Mouse (Mus musculus) T-helper 17 cell (primary cell): Measurements from ENCODE around the gene Fignl1.

ENCODE experiments used
- in situ Hi-C, 2 experiments: fragments of 300-600 bp; cut with MboI, MseI; formaldehyde crosslinking; loops; 1 replicate in 1 of 2; 2 replicates in 1 of 2; pipeline ENCODE4 v1.15.1; 2025; ENCODE audit warnings: high pct_unique_total_duplicates in 2 of 2

Gene Fignl1

DNA sequence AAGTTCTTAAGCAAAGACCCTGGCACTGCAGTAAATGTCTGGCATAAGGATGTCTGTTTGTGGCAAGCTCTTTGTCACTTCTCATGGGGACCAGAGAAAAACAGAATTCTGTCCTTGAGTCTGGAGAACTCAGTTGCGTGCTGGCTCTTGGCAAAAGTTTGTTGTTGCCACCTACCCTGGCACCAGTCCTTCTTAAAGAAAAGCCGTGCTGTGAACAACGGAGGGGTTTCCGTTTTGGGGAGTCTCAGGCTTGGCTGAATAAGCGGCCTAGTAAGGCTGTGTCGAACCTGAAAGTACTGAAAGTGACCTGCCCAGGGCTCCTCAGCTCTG is 24.0 kb upstream of the Fignl1 start:
- in situ Hi-C loops, result no loop called here

GRCm38 (mm10) chr11:11831940-11832754 is 23.4 kb upstream of the Fignl1 start:
- in situ Hi-C loops, result no loop called here

DNA sequence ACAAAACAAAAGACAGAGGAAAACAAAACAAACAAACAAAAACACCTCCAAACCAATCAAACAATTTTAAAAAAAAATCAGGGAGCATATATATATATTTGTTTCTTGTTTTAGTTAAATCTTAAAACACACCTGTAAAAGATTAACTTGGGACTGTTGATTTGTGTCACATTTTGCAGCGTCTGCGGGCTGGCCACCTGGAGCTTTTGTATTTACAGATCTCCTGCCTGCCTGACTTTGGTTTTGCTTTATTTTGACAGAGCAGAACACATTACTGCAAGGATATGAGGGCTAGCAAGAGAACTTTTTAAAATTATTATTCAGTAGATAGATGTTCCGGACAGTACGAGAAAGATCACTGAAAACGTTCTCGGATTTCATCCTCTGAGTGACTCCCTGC is 22.8 kb upstream of the Fignl1 start:
- in situ Hi-C loops, result no loop called here

GRCm38 (mm10) chr11:11830884-11831495 is 22.2 kb upstream of the Fignl1 start:
- in situ Hi-C loops, result no loop called here

DNA sequence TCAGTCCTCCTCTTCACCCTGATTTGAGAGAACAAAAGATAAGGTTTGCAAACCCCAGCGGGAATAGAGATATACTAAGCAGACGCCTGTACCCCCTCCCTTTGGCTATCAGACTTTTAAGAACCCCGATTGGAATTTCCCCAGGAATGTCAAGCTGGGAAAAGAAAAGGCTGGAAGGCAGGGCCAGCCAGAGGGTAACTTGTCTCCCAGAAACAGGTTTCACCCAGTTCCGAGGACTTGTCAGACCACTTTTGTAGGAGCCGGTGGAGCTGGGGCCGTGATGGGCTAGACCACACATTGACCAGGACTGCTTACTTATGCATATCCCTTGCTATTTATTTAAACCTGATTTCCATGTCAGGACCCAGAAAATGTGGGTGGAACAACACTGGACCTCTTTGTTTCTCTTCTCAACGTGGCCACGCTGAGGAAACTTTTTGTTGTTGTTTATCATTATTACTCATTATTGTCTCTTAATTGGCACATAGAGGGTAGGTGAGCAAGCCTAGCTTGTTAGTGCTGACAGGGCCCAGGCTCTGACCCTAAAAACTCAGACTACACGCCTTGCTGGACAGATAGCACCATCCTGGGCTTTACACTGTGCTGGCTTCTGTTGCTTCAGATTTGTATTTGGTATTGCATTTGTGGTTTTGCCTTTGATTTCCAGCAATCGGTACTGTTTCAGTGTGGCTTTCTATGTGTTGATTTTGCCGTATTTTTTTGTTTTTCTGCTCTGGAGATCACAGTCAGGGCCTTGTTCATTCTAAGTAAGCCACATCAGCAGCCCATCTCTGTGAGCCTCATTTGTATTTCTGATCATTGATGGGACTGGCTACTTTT is 20.6 kb upstream of the Fignl1 start:
- in situ Hi-C loops, result no loop called here

DNA sequence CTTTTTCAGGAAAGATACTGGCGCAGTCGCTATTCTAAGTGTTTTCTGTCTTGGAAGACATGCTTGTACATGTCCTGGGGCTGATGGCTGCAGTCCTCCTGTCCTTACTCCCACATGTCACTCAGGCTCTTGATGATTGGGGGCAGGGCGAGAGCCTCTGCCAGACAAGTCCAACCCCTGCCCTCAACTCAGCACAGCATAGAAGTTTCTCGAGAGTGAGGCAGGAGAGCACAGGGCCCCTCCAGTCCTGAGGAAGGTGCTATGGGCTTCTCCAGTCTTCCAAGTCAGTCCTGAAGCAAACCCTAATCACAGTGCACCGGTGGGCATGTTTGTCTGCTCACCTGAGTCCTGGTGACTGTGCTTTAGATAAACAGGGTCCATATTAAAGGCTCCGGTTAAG is 20.0 kb upstream of the Fignl1 start:
- in situ Hi-C loops, result no loop called here

DNA sequence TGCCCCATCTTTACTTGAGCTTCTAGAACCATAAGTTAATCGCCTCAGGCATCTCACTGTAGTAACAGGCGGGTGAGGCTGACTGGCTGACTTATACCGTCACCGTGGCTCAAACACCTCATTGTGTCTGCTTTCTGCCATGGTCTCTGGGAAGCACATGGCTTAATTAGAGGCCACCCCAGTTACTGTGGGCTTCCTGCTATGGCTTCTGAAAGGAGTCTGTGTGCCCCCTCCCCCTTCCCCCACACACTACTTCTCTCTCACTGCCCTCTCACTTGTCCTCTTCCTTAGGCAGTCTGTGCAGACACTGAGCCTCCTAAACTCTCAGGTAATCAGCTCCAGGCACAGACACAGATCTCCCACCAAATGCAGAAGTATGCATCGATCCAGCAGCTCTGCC is 19.5 kb upstream of the Fignl1 start:
- in situ Hi-C loops, result no loop called here

DNA sequence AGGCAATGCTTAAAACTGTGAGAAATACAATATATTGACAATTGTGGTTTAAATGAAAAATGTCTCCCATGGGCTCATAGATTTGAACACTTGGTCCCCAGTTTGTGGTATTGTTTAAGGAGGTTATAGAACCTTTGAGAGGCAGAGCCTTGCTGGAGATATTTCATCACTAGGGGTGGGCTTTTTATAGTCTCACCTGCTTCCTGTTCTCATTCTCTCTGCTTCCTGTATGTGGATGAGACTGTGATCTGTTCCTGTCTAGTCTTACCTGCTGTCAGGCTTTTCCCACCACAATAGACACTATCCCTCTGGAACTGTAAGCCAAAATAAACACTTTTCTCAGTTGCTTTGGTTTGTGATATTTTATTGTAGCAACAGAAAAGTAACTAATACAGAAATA is 17.7 kb upstream of the Fignl1 start:
- in situ Hi-C loops, result no loop called here

- in situ Hi-C loops, result no loop called here
Observed at GRCm38 (mm10) chr11:11825670-11826069, 16.9 kb upstream of the Fignl1 start.

DNA sequence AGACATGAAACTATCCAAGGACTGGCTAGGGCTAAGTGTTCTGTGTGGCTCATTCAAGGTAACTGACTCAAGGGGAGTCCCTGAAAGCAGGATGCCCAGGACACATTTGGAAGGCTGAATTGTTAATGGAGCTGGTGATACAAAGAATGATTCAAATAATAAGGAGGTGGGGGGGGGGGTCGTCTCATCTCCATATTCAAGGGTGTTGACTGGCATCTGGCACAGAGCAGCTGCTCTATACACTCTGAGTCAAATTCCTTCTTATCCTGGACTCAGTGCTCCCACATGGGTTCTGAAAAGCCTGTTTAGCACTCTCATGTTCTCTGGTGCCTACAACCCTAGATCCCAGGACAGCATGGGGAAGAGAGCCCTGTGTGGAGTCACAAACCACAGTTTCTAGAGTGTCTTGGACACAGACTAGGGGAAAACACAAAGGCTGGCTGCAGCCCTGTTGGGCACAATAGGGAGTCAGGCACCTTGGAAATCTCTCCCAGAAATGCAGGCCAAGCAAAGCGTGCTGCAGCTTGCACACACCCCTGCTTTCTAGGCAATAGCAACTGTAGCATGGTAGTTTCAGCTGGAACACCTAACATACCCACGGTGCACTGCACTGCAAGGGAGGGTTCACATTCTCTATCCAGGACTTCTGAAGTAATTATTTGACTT is 16.3 kb upstream of the Fignl1 start:
- in situ Hi-C loops, result no loop called here

- in situ Hi-C loops, result no loop called here
Observed at GRCm38 (mm10) chr11:11823980-11824911, 15.5 kb upstream of the Fignl1 start.

GRCm38 (mm10) chr11:11822181-11823095 is 13.7 kb upstream of the Fignl1 start:
- in situ Hi-C loops, result no loop called here

DNA sequence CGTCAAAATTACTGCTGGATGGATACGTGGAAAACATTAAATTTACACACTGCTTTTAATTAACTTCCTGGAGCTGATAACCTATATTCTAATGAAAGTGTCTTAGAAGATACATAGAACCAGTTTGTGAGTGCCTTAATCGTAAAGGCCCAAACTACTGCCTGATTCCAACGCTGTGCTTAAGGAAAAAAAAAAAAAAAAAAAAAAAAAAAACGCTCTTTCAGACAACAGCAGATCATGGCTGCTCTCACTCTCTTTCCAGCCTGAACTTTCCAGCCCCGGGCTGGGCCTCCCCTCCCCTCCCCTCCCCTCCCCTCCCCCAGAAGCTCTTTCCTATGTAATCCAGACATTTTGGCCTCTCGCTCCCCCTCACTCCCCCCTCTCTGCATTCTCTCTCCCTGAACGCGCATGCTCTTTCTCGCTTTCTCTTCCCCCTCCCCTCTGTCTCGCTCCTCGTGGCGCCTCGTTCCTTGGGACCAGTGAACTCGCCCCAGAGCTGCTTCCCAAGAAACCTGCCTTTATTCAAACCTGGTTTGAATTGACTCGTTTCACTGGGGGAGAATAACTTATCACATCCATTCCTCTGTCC is 12.7 kb upstream of the Fignl1 start:
- in situ Hi-C loops, result no loop called here

DNA sequence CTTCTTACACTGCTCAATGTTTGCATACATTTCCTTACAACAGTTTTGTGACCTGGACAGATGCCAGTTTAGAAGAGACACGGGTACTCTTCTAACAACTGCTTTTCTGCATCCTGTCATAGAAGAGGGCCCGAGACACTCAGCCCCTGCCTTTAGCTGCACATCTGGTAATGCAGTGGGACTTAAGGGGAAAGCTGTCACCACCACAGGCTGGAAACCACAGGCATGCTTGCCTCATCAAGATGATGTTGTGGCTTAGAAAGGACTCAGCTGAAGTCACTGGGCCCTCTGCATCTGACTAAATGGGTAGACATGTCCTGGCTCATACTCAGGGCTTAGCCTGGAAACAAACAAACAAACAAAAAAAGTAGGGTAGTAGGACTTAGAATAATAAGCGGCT is 12.0 kb upstream of the Fignl1 start:
- in situ Hi-C loops, result no loop called here

- in situ Hi-C loops, result no loop called here
Observed at GRCm38 (mm10) chr11:11820251-11820650, 11.5 kb upstream of the Fignl1 start.

DNA sequence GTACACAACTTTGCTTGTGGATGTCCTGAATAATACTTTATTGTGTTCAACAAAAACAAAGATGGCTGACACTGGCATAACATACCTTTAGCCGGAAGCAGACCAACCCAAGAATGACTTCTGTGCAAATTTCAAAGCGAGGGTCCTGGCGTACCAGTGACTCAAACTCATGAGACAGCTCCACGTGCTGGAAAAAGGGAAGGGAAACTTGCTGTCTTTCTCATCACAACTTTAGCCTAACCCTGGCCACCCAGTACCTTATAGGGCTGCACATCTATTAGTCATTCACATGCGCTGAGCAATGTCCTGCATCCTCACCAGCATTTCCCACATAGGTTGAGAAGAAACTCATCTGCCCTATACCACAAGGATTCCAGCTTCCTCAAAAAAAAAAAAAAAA is 10.4 kb upstream of the Fignl1 start:
- in situ Hi-C loops, result loop anchor here (5.0 to 10.0 kb wide), 3 partner anchors 478 to 738 kb away; no protein-coding TSS in a partner anchor

- in situ Hi-C loops, result loop anchor here (5.0 to 10.0 kb wide), 3 partner anchors 479 to 739 kb away; no protein-coding TSS in a partner anchor
Observed at GRCm38 (mm10) chr11:11818797-11819196, 10.0 kb upstream of the Fignl1 start.

DNA sequence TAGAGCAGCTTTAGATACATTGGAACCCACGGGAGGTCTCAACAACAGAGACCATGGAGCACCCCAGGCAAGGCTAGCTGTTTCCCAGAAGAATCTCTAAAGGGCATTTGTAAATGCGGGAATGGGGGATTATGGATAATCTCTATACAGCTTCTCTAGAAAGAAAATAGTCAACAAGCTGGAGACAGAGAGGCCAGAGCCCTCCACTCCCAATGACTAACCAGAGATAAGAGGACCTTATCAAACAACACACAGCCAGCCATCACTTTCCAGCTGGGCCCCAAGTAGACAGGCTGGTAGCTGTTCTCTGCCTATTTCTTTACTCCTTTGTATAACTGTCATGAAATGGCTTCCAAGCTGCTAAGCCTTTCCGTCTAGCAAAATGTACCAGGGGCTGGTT is 7.0 kb upstream of the Fignl1 start:
- in situ Hi-C loops, result loop anchor here (5.0 to 10.0 kb wide), 3 partner anchors 482 to 742 kb away; no protein-coding TSS in a partner anchor

- in situ Hi-C loops, result loop anchor here (5.0 to 10.0 kb wide), 4 partner anchors 70 to 743 kb away; no protein-coding TSS in a partner anchor
Observed at GRCm38 (mm10) chr11:11811906-11812480, 3.2 kb upstream of the Fignl1 start.
